Mouse (Mus musculus) MEL (cell line): Measurements from ENCODE around the gene Agbl2. TPM values are rescaled to one million over a fixed set of nuclear protein-coding genes. Genes with fewer than 3 reads are reported as not detected.

ENCODE experiments used
- DNase-seq: peaks from one replicate; pipeline ENCODE4 v3.0.0; 2011; ENCODE audit warnings: low read depth, low spot score
- H3K27ac ChIP-seq: 2 replicates; pipeline ENCODE4 v1.5.1; 2012; ENCODE audit warnings: low read depth, mild to moderate bottlenecking, control low read depth, low read length, moderate library complexity; ENCODE audit not compliant: control insufficient read depth
- H3K27me3 ChIP-seq, 2 experiments: fragments of 150-350 bp in 1 of 2; sonication (generic) in 1 of 2; 2 replicates each; pipeline ENCODE4 v1.6.1; 2012; ENCODE audit warnings: low read length in 2 of 2, mild to moderate bottlenecking in 2 of 2, improper control_type of control experiment in 1 of 2, moderate library complexity in 1 of 2; ENCODE audit not compliant: insufficient read depth in 2 of 2, control insufficient read depth in 1 of 2
- H3K36me3 ChIP-seq, 2 experiments: 2 replicates each; pipeline ENCODE4 v1.6.1; 2012 to 2014; ENCODE audit warnings: low read length in 2 of 2, improper control_type of control experiment in 1 of 2, inconsistent platforms in 1 of 2, mild to moderate bottlenecking in 1 of 2; ENCODE audit not compliant: insufficient read depth in 2 of 2, control insufficient read depth in 1 of 2
- H3K4me1 ChIP-seq, 2 experiments: fragments of 150-350 bp in 1 of 2; sonication (generic) in 1 of 2; 2 replicates each; pipeline ENCODE4 v1.6.1; 2012; ENCODE audit warnings: low read length in 2 of 2, improper control_type of control experiment in 1 of 2, mild to moderate bottlenecking in 1 of 2; ENCODE audit not compliant: insufficient read depth in 2 of 2, control insufficient read depth in 1 of 2
- H3K4me3 ChIP-seq, 2 experiments: fragments of 150-350 bp in 1 of 2; sonication (generic) in 1 of 2; 2 replicates each; pipeline ENCODE4 v1.5.1; 2012; ENCODE audit warnings: low read depth in 2 of 2, low read length in 2 of 2, mild to moderate bottlenecking in 2 of 2, moderate library complexity in 2 of 2, control low read depth in 1 of 2, improper control_type of control experiment in 1 of 2; ENCODE audit not compliant: control insufficient read depth in 1 of 2, insufficient read depth in 1 of 2
- H3K79me2 ChIP-seq: 2 replicates; pipeline ENCODE4 v1.6.1; 2012; ENCODE audit warnings: mild to moderate bottlenecking, low read length, moderate library complexity; ENCODE audit not compliant: control insufficient read depth, poor library complexity, insufficient read depth
- H3K9ac ChIP-seq: 2 replicates; pipeline ENCODE4 v1.6.1; 2012; ENCODE audit warnings: low read depth, mild to moderate bottlenecking, control low read depth, low read length, moderate library complexity; ENCODE audit not compliant: control insufficient read depth, poor library complexity, severe bottlenecking
- H3K9me3 ChIP-seq: fragments of 150-350 bp; sonication (generic); replicated peaks from 2 replicates; pipeline ENCODE4 v1.6.1; 2012; ENCODE audit warnings: mild to moderate bottlenecking, low read length, improper control_type of control experiment, moderate library complexity; ENCODE audit not compliant: insufficient read depth
- CHD1 ChIP-seq: IDR thresholded peaks from 2 replicates; pipeline ENCODE4 v1.6.1; 2012; ENCODE audit warnings: low read depth, mild to moderate bottlenecking, inconsistent platforms, low read length, improper control_type of control experiment
- CTCF ChIP-seq, 3 experiments: IDR thresholded peaks in 2 of 3; conservative IDR thresholded peaks in 1 of 3; 2 replicates each; pipeline ENCODE4 v1.5.1; 2011 to 2012; ENCODE audit warnings: low read length in 3 of 3, low read depth in 2 of 3, mild to moderate bottlenecking in 2 of 3, improper control_type of control experiment in 1 of 3, inconsistent platforms in 1 of 3, mixed read lengths in 1 of 3, moderate library complexity in 1 of 3; ENCODE audit not compliant: control insufficient read depth in 1 of 3, insufficient read depth in 1 of 3, poor library complexity in 1 of 3, severe bottlenecking in 1 of 3
- EP300 ChIP-seq, 2 experiments: IDR thresholded peaks; 2 replicates each; pipeline ENCODE4 v1.6.1; 2011; ENCODE audit warnings: improper control_type of control experiment in 2 of 2, low read length in 2 of 2, low read depth in 1 of 2, mild to moderate bottlenecking in 1 of 2
- ETS1 ChIP-seq: IDR thresholded peaks from 2 replicates; pipeline ENCODE4 v1.6.1; 2012; ENCODE audit warnings: low read depth, mild to moderate bottlenecking, inconsistent platforms, low read length, improper control_type of control experiment, moderate library complexity
- GATA1 ChIP-seq: IDR thresholded peaks from 2 replicates; pipeline ENCODE4 v1.6.1; 2011; ENCODE audit warnings: low read depth, low read length, improper control_type of control experiment
- HCFC1 ChIP-seq: IDR thresholded peaks from 2 replicates; pipeline ENCODE4 v1.6.1; 2012; ENCODE audit warnings: low read depth, mild to moderate bottlenecking, inconsistent platforms, low read length, improper control_type of control experiment, moderate library complexity
- JUND ChIP-seq: IDR thresholded peaks from 2 replicates; pipeline ENCODE4 v1.6.1; 2011; ENCODE audit warnings: low read depth, mild to moderate bottlenecking, improper control_type of control experiment, low read length
- MAFK ChIP-seq: IDR thresholded peaks from 2 replicates; pipeline ENCODE4 v1.6.1; 2011; ENCODE audit warnings: low read depth, mild to moderate bottlenecking, low read length, improper control_type of control experiment, borderline replicate concordance
- MAZ ChIP-seq: IDR thresholded peaks from 2 replicates; pipeline ENCODE4 v1.6.1; 2012; ENCODE audit warnings: low read depth, mild to moderate bottlenecking, inconsistent platforms, low read length, improper control_type of control experiment
- MEF2A ChIP-seq: IDR thresholded peaks from 2 replicates; pipeline ENCODE4 v1.6.1; 2014; ENCODE audit warnings: low read depth, mild to moderate bottlenecking, inconsistent platforms, low read length, improper control_type of control experiment; ENCODE audit not compliant: poor library complexity, insufficient replicate concordance, severe bottlenecking; ENCODE audit errors: extremely low read depth
- MYC ChIP-seq: IDR thresholded peaks from 2 replicates; pipeline ENCODE4 v1.6.1; 2011; ENCODE audit warnings: low read depth, mild to moderate bottlenecking, low read length, improper control_type of control experiment, moderate library complexity
- NELFE ChIP-seq: IDR thresholded peaks from 2 replicates; pipeline ENCODE4 v1.6.1; 2011; ENCODE audit warnings: low read depth, low read length, improper control_type of control experiment
- NRF1 ChIP-seq: IDR thresholded peaks from 2 replicates; pipeline ENCODE4 v1.6.1; 2014; ENCODE audit warnings: low read depth, mild to moderate bottlenecking, inconsistent platforms, low read length, improper control_type of control experiment, moderate library complexity; ENCODE audit not compliant: poor library complexity, insufficient read depth, severe bottlenecking
- POLR2A ChIP-seq, 2 experiments: IDR thresholded peaks; 2 replicates each; pipeline ENCODE4 v1.6.1; 2011 to 2012; ENCODE audit warnings: low read length in 2 of 2, mild to moderate bottlenecking in 2 of 2, control low read depth in 1 of 2, improper control_type of control experiment in 1 of 2, low read depth in 1 of 2, moderate library complexity in 1 of 2; ENCODE audit not compliant: control insufficient read depth in 1 of 2, insufficient read depth in 1 of 2, poor library complexity in 1 of 2
- POLR2AphosphoS2 ChIP-seq: IDR thresholded peaks from 2 replicates; pipeline ENCODE4 v1.6.1; 2011; ENCODE audit warnings: low read length, improper control_type of control experiment
- POLR2AphosphoS5 ChIP-seq: IDR thresholded peaks from 2 replicates; pipeline ENCODE4 v1.6.1; 2012; ENCODE audit warnings: low read depth, borderline replicate concordance, mild to moderate bottlenecking, inconsistent platforms, low read length, moderate library complexity, mixed read lengths
- RAD21 ChIP-seq: IDR thresholded peaks from 2 replicates; pipeline ENCODE4 v1.6.1; 2011; ENCODE audit warnings: mild to moderate bottlenecking, low read depth, low read length, improper control_type of control experiment
- SIN3A ChIP-seq: IDR thresholded peaks from 2 replicates; pipeline ENCODE4 v1.6.1; 2012; ENCODE audit warnings: low read length, improper control_type of control experiment, inconsistent platforms
- SMC3 ChIP-seq: IDR thresholded peaks from 2 replicates; pipeline ENCODE4 v1.6.1; 2011; ENCODE audit warnings: low read depth, low read length, improper control_type of control experiment
- TAL1 ChIP-seq: IDR thresholded peaks from 2 replicates; pipeline ENCODE4 v1.6.1; 2012; ENCODE audit warnings: mild to moderate bottlenecking, inconsistent platforms, low read length, moderate library complexity, mixed read lengths
- TBP ChIP-seq: IDR thresholded peaks from 2 replicates; pipeline ENCODE4 v1.8.0; 2011; ENCODE audit warnings: low read depth, low read length, improper control_type of control experiment
- UBTF ChIP-seq: IDR thresholded peaks from 2 replicates; pipeline ENCODE4 v1.6.1; 2012; ENCODE audit warnings: low read depth, mild to moderate bottlenecking, inconsistent platforms, low read length, improper control_type of control experiment, moderate library complexity, borderline replicate concordance; ENCODE audit not compliant: insufficient read depth
- ZC3H11A ChIP-seq: IDR thresholded peaks from 2 replicates; pipeline ENCODE4 v1.6.1; 2012; ENCODE audit warnings: low read depth, mild to moderate bottlenecking, inconsistent platforms, low read length, improper control_type of control experiment
- ZKSCAN1 ChIP-seq: IDR thresholded peaks from 2 replicates; pipeline ENCODE4 v1.6.1; 2012; ENCODE audit warnings: low read depth, mild to moderate bottlenecking, inconsistent platforms, low read length, improper control_type of control experiment, moderate library complexity
- polyA plus RNA-seq, 2 experiments: library from polyadenylated mRNA; stranded (reverse) in 1 of 2; unstranded in 1 of 2; fragments of >175 nt in 1 of 2; fragments of >200 nt in 1 of 2; gene quantifications; 2 replicates each; pipeline versions ENCODE4 v1.2.1 to v1.2.4; 2012; ENCODE audit warnings: low replicate concordance in 2 of 2, low read depth in 1 of 2; ENCODE audit not compliant: insufficient read length in 2 of 2, insufficient read depth in 1 of 2, missing spikeins in 1 of 2
- total RNA-seq: library from RNA; depleted of rRNA; stranded (reverse); fragments of 300-350 nt; gene quantifications from 2 replicates; pipeline ENCODE4 v1.2.3, GENCODE M21; 2012

Gene Agbl2
- total and polyA plus RNA-seq, 3 experiments, result not detected

- TF ChIP-seq NRF1, result no peak
- peak; percentile 89 for TF ChIP-seq RAD21
- TF ChIP-seq ZKSCAN1, result no peak
- TF ChIP-seq SIN3A, result peak; percentile 55; the same call in 1 of the 2 replicates
- TF ChIP-seq MEF2A, result no peak
- TF ChIP-seq ZC3H11A, result peak; percentile 88
- TF ChIP-seq ETS1, result no peak
- TF ChIP-seq JUND, result no peak
- TF ChIP-seq HCFC1, result no peak
- TF ChIP-seq MAFK, result no peak
- no peak for TF ChIP-seq POLR2AphosphoS2
- TF ChIP-seq GATA1, result no peak
- TF ChIP-seq POLR2AphosphoS5, result no peak
- TF ChIP-seq MAZ, result peak; percentile 56; the same call in 1 of the 2 replicates
- TF ChIP-seq CHD1, result no peak
- peak; percentile 93 for TF ChIP-seq SMC3
- TF ChIP-seq NELFE, result no peak
- no peak for TF ChIP-seq MYC
- no peak for TF ChIP-seq TBP
- TF ChIP-seq EP300 (IDR thresholded peaks at IDR 0.05; ENCODE audit: low read depth in 1 of 2, low read length in 2 of 2), result no peak
- TF ChIP-seq TAL1, result no peak
- TF ChIP-seq POLR2A (IDR thresholded peaks at IDR 0.05; ENCODE audit: control insufficient read depth in 1 of 2, insufficient read depth in 1 of 2, low read depth in 1 of 2, low read length in 2 of 2, poor library complexity in 1 of 2), result no peak
- no peak for TF ChIP-seq UBTF
- peak; percentile 84 to 97 (median 96) for TF ChIP-seq CTCF (IDR thresholded peaks at IDR 0.05 in 2 of 3, conservative IDR thresholded peaks at IDR 0.05 in 1 of 3; ENCODE audit: control insufficient read depth in 1 of 3, insufficient read depth in 1 of 3, low read depth in 2 of 3, low read length in 3 of 3, poor library complexity in 1 of 3, severe bottlenecking in 1 of 3)
- TF ChIP-seq, all 39 proteins: peak for 6
- Histone ChIP-seq H3K27me3 (no peaks in the 10 kb centered on the region), H3K4me3 (no peak overlapping the region), H3K4me1 (peaks cover 17% of the 10 kb centered on the region in 2 experiments), H3K9ac (no peak overlapping the region), H3K79me2 (no peaks in the 10 kb centered on the region), H3K27ac (no peak overlapping the region), H3K36me3 (peaks cover 8 to 20% of the 10 kb centered on the region in 2 experiments), H3K9me3 (no peaks in the 10 kb centered on the region)
- DNase-seq, result peak; percentile 83
Observed at GRCm38 (mm10) chr2:90866524-90866923, 84.0 kb downstream of the Agbl2 start.
